Mouse (Mus musculus) adrenal gland, postnatal 36 days (tissue): ENCODE data around the gene Zdhhc21. TPM values are rescaled to one million over a fixed set of nuclear protein-coding genes. Genes with fewer than 3 reads are reported as not detected.

Experiments used
- DNase-seq, 2 experiments: peaks; one replicate each; pipeline ENCODE4 v3.0.0; 2021; ENCODE audit warnings: mixed read lengths in 1 of 2
- total RNA-seq, 2 experiments: library from RNA; stranded (reverse); gene quantifications; 2 replicates each; pipeline ENCODE4 v1.2.3; 2021

Zdhhc21 gene
- total RNA-seq, 2 experiments from 2014 or later = 19.0 to 20.3 TPM

DNA sequence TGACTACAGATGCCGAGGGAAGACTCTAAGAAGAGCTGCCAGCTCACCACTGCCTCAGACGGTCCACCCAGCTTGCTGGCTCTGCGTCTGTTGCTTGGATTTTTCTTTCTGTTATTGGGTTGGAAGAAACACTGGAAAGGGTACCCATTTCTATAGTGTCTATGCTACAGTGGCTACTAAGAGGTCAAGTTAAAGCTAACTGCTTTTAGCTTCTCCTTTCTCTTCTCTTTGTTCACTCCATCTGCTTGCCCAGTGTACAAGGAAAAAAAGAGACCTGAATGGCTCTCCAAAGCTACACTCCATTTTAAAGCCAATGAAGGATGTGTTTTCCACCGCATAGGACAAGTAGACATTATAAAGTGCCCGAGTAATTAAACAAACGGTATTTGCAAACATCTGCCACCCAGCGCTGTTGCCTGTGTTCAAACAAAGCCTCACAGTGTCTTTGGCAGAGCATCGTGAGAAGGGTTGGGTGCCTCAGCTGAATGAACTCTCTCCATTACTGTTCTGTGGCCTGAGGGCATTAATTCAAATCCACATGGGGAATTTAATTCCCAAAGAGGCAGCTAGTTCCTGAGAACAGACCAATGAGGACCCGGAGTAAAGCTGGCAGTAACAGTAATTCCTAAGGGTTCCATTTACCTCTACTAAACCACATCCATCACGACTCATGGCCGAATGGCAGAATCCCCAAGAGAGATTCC lies 94.1 kb downstream of the Zdhhc21 start:
- no peak for DNase-seq

DNA sequence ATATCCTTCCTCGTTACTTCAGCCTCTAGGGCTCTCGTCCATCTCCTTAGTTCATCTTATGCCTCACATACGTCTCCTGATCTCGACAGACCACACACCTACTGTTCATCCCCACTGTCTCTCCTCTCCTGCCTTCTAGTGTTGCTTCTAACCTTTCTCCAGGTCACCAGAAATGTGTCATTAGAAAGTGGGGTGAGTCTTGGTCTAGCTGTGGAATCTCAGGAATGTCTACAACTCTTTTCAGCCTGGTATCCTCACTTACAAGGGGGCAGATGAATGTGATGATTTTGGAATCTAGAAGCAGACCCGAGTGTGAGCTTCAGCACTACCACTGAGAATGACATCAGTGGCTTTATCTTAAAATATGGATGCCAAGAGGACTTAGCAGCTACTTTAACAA lies 96.2 kb downstream of the Zdhhc21 start:
- no peak for DNase-seq

DNA sequence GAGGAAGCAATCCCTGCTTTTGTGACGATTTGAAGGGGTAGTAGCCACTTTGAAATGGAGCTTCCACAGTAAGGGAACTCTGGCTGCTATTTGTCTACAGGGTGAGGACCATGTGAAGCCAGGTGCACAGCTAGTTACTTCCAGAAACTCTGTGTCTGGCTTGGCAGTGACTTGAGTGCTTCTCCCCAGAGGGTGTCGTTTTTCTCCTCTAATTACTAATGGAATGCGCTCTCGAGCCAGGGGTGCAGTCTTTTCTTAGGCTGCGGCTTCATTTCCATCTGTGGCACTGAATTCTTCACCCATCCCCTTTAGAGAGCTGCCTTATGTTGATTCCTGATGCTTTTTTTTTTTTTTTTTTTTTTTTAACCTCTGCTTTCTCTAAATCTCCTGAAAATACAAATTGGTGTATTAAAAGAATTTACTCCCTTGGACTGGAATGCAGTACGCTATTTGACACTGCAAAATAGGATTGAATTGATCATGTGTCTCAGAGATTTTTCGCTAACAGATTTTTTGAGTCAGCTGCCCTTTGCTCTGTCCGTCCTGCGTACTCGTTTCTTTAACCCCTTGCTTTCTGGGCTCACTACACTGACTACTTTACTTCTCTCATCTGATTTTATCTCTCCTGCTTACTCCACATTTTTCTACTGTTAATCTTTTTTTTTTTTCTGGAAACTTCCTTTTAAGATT lies 97.2 kb downstream of the Zdhhc21 start:
- no peak for DNase-seq

DNA sequence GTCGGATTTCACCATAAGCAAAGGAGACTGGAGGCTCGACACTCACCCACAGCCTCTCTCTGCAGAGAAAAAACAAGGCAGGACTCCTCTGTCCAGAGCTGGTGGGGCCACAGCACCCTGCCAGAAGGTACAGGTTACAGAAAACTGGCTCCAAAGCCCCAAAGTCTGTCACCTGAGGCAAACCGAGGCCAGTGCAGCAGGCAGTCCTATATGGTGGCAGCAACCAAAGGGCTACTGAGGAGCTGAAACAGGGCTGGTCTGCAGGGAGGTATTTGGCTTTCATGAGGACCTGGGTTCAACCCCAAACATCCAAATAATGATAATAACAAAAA lies 103.5 kb downstream of the Zdhhc21 start:
- no peak for DNase-seq

DNA sequence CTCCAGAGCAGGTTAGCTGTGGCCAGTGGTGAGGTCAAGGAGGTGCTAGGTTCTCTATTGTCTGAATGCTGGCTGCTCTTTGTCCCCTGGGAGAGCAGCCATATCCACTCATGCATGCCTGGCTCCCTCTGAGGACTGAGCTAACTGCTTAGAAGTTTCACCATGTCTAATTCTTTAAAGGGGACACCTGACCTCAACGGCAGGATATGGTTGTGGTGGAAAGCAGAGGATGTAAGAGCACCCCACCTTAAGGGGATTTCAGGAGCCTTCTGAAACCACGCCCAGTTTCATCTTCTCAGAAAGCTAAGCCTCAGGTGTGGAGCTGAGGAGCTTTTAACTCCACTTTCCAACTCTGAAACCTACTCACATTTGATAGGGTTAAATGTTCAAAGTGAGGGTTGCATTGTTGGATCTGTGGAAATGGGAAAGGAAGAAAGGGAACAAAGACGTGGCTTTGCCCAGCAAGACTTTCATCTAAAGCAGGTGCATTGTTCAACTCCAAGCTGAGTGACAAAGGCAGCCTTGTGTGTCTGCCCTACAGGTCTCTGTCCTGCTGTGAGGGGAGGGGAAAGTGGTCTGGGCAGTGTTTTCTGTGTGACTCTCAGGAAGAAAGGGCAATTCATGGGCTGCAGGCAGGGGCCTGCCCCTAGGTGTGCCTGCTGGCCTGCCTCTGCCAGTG lies 104.0 kb downstream of the Zdhhc21 start:
- no peak for DNase-seq

Other genes starting within 250 kb of the Zdhhc21 start
- gene Nfib, start 154.2 kb downstream of the Zdhhc21 start, total RNA-seq = 100 to 1,000 TPM in 1 of 2 experiments, 10 to 100 TPM in 1; 83.2 to 103 TPM
- not detected for gene Cer1, start 25.2 kb upstream of the Zdhhc21 start, total RNA-seq
- gene Frem1, start 192.4 kb upstream of the Zdhhc21 start, total RNA-seq = 1 to 10 TPM in 1 of 2 experiments, under 1 TPM in 1; 0.95 to 1.8 TPM